Mouse (Mus musculus) limb, embryonic 13.5 days (tissue): ENCODE measurements at regions not wholly inside any gene's neighbourhood (a gene's known extent, or its start where the extent isn't known, plus 50 kb on each side); places are given as distances from the start of the nearest gene placed in this dataset.

Source experiments
- ATAC-seq: fragments of 200-750 bp; cut with Nextera tagmentation; 2 replicates; pipeline ENCODE4 v1.8.0; 2017; ENCODE audit warnings: low read depth, moderate number of reproducible peaks, moderate TSS enrichment; ENCODE audit not compliant: low FRiP score
- H3K27ac ChIP-seq: fragments of 300-500 bp; sonication (generic); 2 replicates; pipeline ENCODE4 v1.5.1; 2015; ENCODE audit warnings: inconsistent platforms, mild to moderate bottlenecking, moderate library complexity
- H3K27me3 ChIP-seq: fragments of 300-500 bp; sonication (generic); 2 replicates; pipeline ENCODE4 v1.6.1; 2015; ENCODE audit warnings: mild to moderate bottlenecking, inconsistent platforms
- H3K36me3 ChIP-seq: fragments of 300-500 bp; sonication (generic); 2 replicates; pipeline ENCODE4 v1.6.1; 2015; ENCODE audit warnings: inconsistent platforms, mild to moderate bottlenecking, moderate library complexity
- H3K4me1 ChIP-seq: fragments of 300-500 bp; sonication (generic); 2 replicates; pipeline ENCODE4 v1.6.1; 2015; ENCODE audit warnings: inconsistent platforms
- H3K4me2 ChIP-seq: fragments of 300-500 bp; sonication (generic); replicated peaks from 2 replicates; pipeline ENCODE4 v1.6.1; 2015; ENCODE audit warnings: inconsistent platforms, mild to moderate bottlenecking, moderate library complexity
- H3K4me3 ChIP-seq: fragments of 300-500 bp; sonication (generic); 2 replicates; pipeline ENCODE4 v1.5.1; 2015; ENCODE audit warnings: moderate library complexity, mild to moderate bottlenecking, inconsistent platforms
- H3K9ac ChIP-seq: fragments of 300-500 bp; sonication (generic); 2 replicates; pipeline ENCODE4 v1.6.1; 2015; ENCODE audit warnings: mild to moderate bottlenecking, inconsistent platforms
- H3K9me3 ChIP-seq: fragments of 300-500 bp; sonication (generic); 2 replicates; pipeline ENCODE4 v1.6.1; 2016; ENCODE audit warnings: inconsistent platforms
- WGBS: fragments of 180-500 bp; shearing (Covaris S2); methylation state at CpG from one replicate; pipeline ENCODE4 v1.1.7; 2015; 5-methylcytosine and 5-hydroxymethylcytosine counted together

DNA sequence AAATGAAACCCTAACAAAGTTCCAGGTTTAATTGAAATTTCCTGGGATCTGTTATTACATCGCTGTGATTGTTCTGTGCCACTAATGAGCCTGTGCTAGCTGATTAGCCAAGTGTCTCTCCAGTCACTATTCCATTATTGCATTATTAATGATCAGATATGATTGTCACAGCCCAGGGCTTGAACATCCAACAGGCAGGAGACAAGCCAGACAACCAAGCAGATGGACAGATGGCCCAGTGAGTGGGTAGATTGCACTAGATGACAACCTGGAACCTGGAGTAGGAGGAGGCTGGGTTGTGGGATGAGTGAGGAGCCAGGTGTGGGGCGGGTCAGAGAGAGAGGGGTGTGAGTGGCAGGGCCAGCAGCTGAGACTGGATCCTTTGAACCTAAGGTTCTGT, 161.6 kb downstream of the Trim29 start:
- no peak for ATAC-seq
- H3K36me3 ChIP-seq: no peaks in the 10 kb centered on the region
- H3K27ac ChIP-seq: no peak overlapping the region
- H3K9ac ChIP-seq: no peak overlapping the region
- WGBS: 73% methylated on average over 2 of the region's 2 CpGs
- H3K27me3 ChIP-seq: no peaks in the 10 kb centered on the region
- H3K4me1 ChIP-seq: peaks cover 12% of the 10 kb centered on the region
- no peak overlapping the region for H3K4me2 ChIP-seq
- H3K9me3 ChIP-seq: no peaks in the 10 kb centered on the region
- no peak overlapping the region for H3K4me3 ChIP-seq

GRCm38 (mm10) chr9:43473164-43473563, 162.5 kb downstream of the Trim29 start:
- ATAC-seq: no peak
- no peaks in the 10 kb centered on the region for H3K9me3 ChIP-seq
- H3K36me3 ChIP-seq: no peaks in the 10 kb centered on the region
- H3K27ac ChIP-seq: no peak overlapping the region
- H3K4me3 ChIP-seq: no peak overlapping the region
- H3K4me1 ChIP-seq: peaks cover 11% of the 10 kb centered on the region; the same call in 1 of the 2 replicates
- 68% methylated on average over 1 of the region's 1 CpGs for WGBS
- H3K4me2 ChIP-seq: 0 out of 2 replicates have a peak overlapping the region, but pooled peaks have one; percentile 7
- H3K27me3 ChIP-seq: no peaks in the 10 kb centered on the region
- H3K9ac ChIP-seq: no peak overlapping the region

GRCm38 (mm10) chr9:43473601-43474302, 163.1 kb downstream of the Trim29 start:
- peaks cover 11% of the 10 kb centered on the region; the same call in 1 of the 2 replicates for H3K4me1 ChIP-seq
- H3K27me3 ChIP-seq: no peaks in the 10 kb centered on the region
- no peak overlapping the region for H3K9ac ChIP-seq
- 0 out of 2 replicates have a peak overlapping the region, but pooled peaks have one; percentile 7 for H3K4me2 ChIP-seq
- no peak for ATAC-seq
- WGBS: 60% methylated on average over 16 of the region's 16 CpGs
- no peak overlapping the region for H3K4me3 ChIP-seq
- no peak overlapping the region for H3K27ac ChIP-seq
- H3K36me3 ChIP-seq: no peaks in the 10 kb centered on the region
- no peaks in the 10 kb centered on the region for H3K9me3 ChIP-seq

DNA sequence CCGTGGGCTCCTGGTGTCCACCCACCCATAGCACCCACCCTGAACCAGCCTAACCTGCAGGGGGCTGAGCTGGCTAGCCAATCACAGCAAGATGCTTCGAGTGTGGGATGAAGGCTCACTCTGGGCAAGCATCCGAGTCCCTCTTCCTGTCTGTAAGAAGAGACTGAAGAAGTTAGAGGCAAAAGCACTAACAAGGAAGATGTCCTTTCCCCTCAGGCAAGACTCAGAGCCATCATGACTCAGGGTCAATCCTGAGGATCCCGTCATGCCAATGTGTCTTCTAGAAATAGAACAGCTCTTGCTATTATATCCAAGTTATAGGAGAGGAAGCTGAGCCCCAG, 163.6 kb downstream of the Trim29 start:
- Histone ChIP-seq H3K4me2 (no peak overlapping the region), H3K27ac (no peak overlapping the region), H3K27me3 (no peaks in the 10 kb centered on the region), H3K4me1 (peaks cover 11% of the 10 kb centered on the region; the same call in 1 of the 2 replicates), H3K36me3 (no peaks in the 10 kb centered on the region), H3K9me3 (no peaks in the 10 kb centered on the region), H3K4me3 (no peak overlapping the region), H3K9ac (no peak overlapping the region)
- WGBS: 75% methylated on average over 4 of the region's 4 CpGs
- no peak for ATAC-seq

DNA sequence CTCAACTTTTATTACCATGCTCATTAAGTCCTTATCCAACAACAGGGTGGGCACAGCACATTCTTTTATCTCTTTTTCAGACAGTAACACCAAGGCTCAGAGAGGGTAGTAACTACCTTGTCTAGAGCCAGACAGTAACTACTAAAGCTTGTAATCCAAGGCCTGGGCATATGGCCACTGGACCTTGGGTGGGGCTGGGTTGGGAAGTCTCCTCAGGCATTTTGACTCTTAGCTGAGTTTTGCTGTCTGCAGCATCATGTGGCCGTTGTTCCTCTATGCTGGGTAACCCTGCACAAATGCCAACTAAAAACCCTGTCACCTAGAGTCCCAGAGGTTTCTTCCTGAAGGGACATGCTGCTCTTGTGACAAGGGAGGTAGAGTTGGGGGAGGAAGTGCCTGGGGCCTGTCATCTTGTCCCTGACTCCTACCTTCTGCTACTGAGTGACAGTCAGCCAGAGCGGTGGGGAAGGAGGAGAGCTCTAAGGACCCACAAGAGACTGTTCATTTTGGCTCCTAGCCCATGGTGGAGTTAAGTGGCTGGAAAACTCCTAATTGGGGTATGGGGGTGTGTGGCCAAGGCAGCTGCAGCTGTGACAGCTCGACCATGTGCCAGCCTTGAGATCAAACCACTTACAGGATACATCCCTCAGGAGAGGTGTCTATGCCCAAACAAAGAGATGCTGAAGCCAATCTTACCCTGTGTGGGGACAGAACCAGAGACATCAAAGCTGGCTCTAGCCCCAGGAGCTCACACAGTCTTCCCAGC, 170.4 kb downstream of the Trim29 start:
- no peak for ATAC-seq
- Histone ChIP-seq H3K9me3 (no peaks in the 10 kb centered on the region), H3K9ac (no peak overlapping the region), H3K4me3 (no peak overlapping the region), H3K27me3 (no peaks in the 10 kb centered on the region), H3K4me2 (no peak overlapping the region), H3K4me1 (0 out of 2 replicates have a peak, but pooled peaks cover 5% of the 10 kb centered on the region), H3K36me3 (no peaks in the 10 kb centered on the region), H3K27ac (no peak overlapping the region)
- WGBS: 36% methylated on average over 3 of the region's 3 CpGs

DNA sequence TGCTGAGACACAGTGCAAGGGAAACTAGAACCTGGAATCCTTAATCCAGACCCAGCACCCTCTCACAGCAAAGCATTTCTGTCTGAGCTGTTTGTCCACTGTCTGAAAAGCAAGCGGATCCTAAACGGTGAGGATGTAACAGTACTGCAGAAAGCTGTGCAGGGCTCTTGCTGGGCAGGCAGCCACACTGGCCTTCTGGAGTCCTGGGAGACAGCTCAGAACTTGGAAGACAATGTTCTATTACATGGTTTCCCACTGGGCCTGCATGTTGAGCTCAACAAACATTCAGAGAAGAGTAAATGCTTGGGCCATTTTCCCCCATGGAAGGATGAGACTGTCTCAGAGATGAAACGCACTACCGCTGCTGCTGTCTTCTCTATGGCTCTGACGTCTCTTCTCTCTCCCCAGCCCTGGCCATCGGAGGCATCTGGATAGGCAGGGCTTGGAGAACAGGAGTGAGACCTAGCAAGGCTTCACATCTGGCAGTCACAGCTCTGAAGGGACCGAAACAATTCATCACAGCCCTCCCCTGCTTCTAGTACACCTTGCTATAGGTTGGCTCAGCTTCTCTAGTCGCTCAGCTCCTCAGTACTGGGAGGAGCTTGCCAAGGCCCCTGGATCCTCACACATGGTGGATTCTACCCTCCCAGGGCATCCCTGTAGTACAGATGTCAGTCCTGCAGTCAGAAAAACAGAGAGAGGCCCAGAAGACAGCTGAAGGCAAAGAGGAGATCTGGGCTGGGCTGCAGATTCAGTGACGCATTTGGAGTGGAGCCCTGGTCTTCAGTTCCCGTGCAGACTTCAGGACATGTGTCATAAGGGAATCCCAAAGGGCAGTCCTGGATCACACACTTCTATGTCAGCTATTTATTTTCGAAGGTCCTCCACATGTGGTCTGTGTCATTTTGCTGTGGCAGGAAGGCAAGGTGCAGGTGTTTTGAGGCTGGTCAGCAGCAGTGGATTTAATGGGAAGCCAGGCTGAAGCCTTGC, 171.7 kb downstream of the Trim29 start:
- Histone ChIP-seq H3K4me1 (0 out of 2 replicates have a peak, but pooled peaks cover 5% of the 10 kb centered on the region), H3K27ac (no peak overlapping the region), H3K4me3 (no peak overlapping the region), H3K9ac (no peak overlapping the region), H3K9me3 (no peaks in the 10 kb centered on the region), H3K27me3 (no peaks in the 10 kb centered on the region), H3K4me2 (no peak overlapping the region), H3K36me3 (no peaks in the 10 kb centered on the region)
- ATAC-seq: no peak
- 62% methylated on average over 11 of the region's 11 CpGs for WGBS

DNA sequence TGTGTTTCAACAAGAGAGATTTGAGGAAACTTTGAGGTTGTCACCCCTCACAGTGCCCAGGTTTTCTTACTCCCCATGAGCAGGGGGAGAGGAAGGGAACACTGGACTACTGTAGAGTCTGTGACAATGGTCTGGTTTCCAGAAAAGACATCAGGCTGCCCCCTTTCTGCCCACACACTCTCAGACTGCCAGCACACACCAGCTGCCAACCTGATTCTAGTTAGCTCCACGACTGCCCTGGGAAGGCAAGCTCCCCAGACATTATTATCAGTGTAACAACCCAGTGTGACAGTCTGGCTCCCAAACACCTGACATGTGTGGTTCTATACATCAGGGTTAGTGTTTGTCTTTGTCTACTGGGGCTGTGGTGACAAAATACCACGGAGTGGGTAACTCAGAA, 172.5 kb downstream of the Trim29 start:
- Histone ChIP-seq H3K4me1 (0 out of 2 replicates have a peak, but pooled peaks cover 5% of the 10 kb centered on the region), H3K4me2 (no peak overlapping the region), H3K4me3 (no peak overlapping the region), H3K27ac (no peak overlapping the region), H3K9me3 (no peaks in the 10 kb centered on the region), H3K36me3 (no peaks in the 10 kb centered on the region), H3K27me3 (no peaks in the 10 kb centered on the region), H3K9ac (no peak overlapping the region)
- no peak for ATAC-seq
- WGBS: 80% methylated on average over 2 of the region's 2 CpGs

DNA sequence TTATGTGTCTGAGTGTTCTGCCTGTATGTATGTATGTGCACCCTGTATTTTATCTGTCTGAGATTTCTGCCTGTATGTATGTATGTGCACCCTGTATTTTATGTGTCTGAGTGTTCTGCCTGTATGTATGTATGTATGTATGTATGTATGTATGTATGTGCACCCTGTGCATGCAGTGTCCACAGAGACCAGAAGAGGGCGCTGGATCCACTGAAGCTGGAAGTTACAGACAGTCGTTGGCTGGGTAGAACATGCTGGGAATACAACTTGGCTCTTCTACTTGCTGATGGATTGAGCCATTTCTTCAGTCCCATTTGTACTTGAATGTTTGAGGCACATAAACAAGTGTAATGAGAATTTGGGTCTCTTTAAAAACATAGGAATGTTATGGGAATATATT, 173.3 kb downstream of the Trim29 start:
- Histone ChIP-seq H3K4me1 (0 out of 2 replicates have a peak, but pooled peaks cover 5% of the 10 kb centered on the region), H3K36me3 (no peaks in the 10 kb centered on the region), H3K9ac (no peak overlapping the region), H3K4me2 (no peak overlapping the region), H3K27me3 (no peaks in the 10 kb centered on the region), H3K9me3 (no peaks in the 10 kb centered on the region), H3K27ac (no peak overlapping the region), H3K4me3 (no peak overlapping the region)
- 84% methylated on average over 2 of the region's 2 CpGs for WGBS
- ATAC-seq: no peak

DNA sequence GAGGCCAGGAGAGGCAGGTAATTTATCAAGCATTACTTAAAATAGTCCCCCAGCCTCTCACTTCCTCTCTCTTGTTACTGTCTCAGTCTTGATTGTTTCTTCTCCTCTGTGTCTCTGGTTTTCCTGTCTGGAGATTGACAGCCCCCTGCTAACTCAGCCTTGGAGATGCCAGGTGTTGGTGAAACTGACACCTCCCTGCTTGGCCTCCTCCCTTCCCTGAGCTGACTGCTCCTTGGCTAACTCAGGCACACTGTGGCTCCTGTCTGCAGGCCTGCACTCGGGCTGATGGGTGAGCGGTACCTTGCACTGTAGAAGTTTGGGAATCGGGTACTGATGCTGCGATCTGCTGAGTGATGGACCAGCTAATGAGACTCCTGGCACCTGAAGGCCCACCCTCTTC, 176.1 kb downstream of the Trim29 start:
- Histone ChIP-seq H3K27me3 (no peaks in the 10 kb centered on the region), H3K9ac (no peak overlapping the region), H3K9me3 (no peaks in the 10 kb centered on the region), H3K4me3 (no peak overlapping the region), H3K4me2 (no peak overlapping the region), H3K27ac (no peak overlapping the region), H3K4me1 (no peaks in the 10 kb centered on the region), H3K36me3 (no peaks in the 10 kb centered on the region)
- 45% methylated on average over 4 of the region's 4 CpGs for WGBS
- no peak for ATAC-seq

DNA sequence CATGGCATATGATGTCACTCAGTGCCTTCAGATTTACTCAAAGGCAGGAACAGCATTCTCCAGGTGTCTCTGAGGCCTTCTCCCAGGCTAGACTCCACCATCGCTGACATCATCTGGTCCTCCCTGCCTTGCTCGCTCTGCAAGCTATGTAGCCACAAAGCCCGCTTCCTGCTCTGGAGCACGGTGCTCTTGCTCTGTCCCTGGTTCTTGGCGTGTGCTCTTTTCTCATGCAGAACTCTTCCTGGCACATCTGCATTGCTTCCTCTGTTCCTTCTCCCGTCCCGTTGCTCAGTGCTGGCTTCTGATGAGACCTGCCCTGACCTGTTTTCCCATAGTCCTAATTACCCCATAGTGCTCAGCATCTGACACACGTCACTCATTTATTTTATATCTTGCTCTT, 178.6 kb downstream of the Trim29 start:
- Histone ChIP-seq H3K27ac (no peak overlapping the region), H3K36me3 (no peaks in the 10 kb centered on the region), H3K4me3 (no peak overlapping the region), H3K9ac (no peak overlapping the region), H3K9me3 (no peaks in the 10 kb centered on the region), H3K4me2 (no peak overlapping the region), H3K4me1 (peaks cover 6% of the 10 kb centered on the region), H3K27me3 (no peaks in the 10 kb centered on the region)
- 65% methylated on average over 8 of the region's 8 CpGs for WGBS
- no peak for ATAC-seq

GRCm38 (mm10) chr9:43491024-43491751, 180.5 kb downstream of the Trim29 start:
- Histone ChIP-seq H3K27ac (no peak overlapping the region), H3K9me3 (no peaks in the 10 kb centered on the region), H3K27me3 (no peaks in the 10 kb centered on the region), H3K4me2 (no peak overlapping the region), H3K9ac (no peak overlapping the region), H3K4me1 (peaks cover 6% of the 10 kb centered on the region), H3K36me3 (no peaks in the 10 kb centered on the region), H3K4me3 (no peak overlapping the region)
- 72% methylated on average over 12 of the region's 12 CpGs for WGBS
- ATAC-seq: no peak
